Mouse (Mus musculus): ENCODE measurements around the gene Fnip1. TPM values are rescaled to one million over a fixed set of nuclear protein-coding genes. Genes with fewer than 3 reads are reported as not detected.
"Not testable (repeated sequence)": the region's sequence is repeated elsewhere in the genome, so short reads cannot be mapped to it uniquely, and the experiment has no call there.

Fnip1 gene
- 9.9 and 10.6 TPM in 2 replicates for polyA plus RNA-seq (2014; fragmentation: Nextera tagmentation; extraction: Ambion mirVana)

DNA sequence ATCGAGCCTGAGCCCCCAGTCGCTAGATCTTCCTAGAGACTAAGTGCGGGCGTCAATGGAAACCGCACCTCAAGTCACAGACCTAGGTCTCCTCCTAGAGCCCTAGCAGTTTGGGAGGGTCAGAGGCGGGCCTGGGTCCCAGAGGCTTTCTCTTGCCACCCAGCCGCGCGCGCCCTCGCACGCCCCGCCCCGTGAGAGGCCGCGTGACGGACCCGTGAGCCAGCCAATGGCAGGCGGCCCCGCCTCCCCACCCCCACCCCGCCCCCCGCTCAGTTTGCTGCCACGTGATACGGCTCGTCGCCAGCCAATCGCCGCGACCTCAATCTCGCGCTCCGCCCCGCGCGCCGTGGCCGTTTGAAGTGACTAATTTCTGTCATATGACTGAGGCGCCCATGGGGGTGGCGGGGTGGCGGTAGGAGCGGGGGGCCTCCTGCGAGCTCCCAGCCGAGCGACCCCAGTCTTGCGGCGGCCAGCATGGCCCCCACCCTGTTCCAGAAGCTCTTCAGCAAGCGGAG lies at the start of gene Fnip1:
Gene Fnip1 (plus strand): TSS at position 377 of the 515 bp plus-strand sequence.
- peak within 1 kb of the TSS; percentile 96 for H3K4me3 ChIP-seq (ENCODE audit: low read depth, low read length)
- no peaks in the 10 kb centered on the region for H3K27me3 ChIP-seq (ENCODE audit: control insufficient read depth, insufficient read depth, low read length)
- WGBS (ENCODE audit: insufficient replicate concordance) = under 1% methylated on average over 46 of the region's 47 CpGs
- H3K27ac ChIP-seq (ENCODE audit: low read depth, low read length) = peak within 1 kb of the TSS; percentile 90
- peak; percentile 92 for ATAC-seq (replicated peaks; ENCODE audit: insufficient number of reproducible peaks, low FRiP score, low TSS enrichment)
- H3K4me2 ChIP-seq = peak within 1 kb of the TSS; percentile 78
- no peaks in the 10 kb centered on the region for H3K4me1 ChIP-seq (ENCODE audit: control insufficient read depth, insufficient read depth, low read length)
- no peaks in the 10 kb centered on the region for H3K9me3 ChIP-seq (replicated peaks; ENCODE audit: control insufficient read depth, low read length)
- peak within 1 kb of the TSS; percentile 95 for H3K9ac ChIP-seq (ENCODE audit: low read depth, low read length)
- H3K36me3 ChIP-seq (ENCODE audit: control insufficient read depth, insufficient read depth, low read length) = no peaks in the 10 kb centered on the region

DNA sequence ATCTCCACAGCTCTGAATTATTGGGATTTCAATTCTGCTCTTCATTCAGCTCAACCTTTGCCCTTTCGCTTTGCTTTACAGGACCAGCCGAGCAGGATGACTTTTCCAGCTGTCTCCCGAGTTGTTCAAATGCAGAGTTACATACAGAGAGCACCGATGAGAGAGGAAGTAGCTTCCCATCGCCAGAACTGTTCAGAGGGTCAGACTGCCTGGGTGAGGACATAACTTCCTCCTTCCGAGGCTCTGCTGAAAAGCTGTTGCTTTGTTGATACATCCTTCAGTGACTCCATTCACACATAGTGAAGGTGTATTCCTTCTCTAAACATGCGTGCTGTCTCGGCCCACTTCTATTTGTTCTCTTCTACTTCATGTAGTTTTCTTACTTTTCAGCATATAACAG lies 47.6 kb upstream of the Fnip1 start:
- no peak overlapping the region for H3K27ac ChIP-seq (ENCODE audit: low read depth, low read length)
- no peak overlapping the region for H3K4me2 ChIP-seq
- no peak overlapping the region for H3K9ac ChIP-seq (ENCODE audit: low read depth, low read length)
- no peaks in the 10 kb centered on the region for H3K9me3 ChIP-seq (replicated peaks; ENCODE audit: control insufficient read depth, low read length)
- no peaks in the 10 kb centered on the region for H3K27me3 ChIP-seq (ENCODE audit: control insufficient read depth, insufficient read depth, low read length)
- H3K4me3 ChIP-seq (ENCODE audit: low read depth, low read length) = no peak overlapping the region
- no peaks in the 10 kb centered on the region for H3K36me3 ChIP-seq (ENCODE audit: control insufficient read depth, insufficient read depth, low read length)
- 65% methylated on average over 8 of the region's 8 CpGs for WGBS (ENCODE audit: insufficient replicate concordance)
- H3K4me1 ChIP-seq (ENCODE audit: control insufficient read depth, insufficient read depth, low read length) = no peaks in the 10 kb centered on the region
- ATAC-seq (replicated peaks; ENCODE audit: insufficient number of reproducible peaks, low FRiP score, low TSS enrichment) = no peak

DNA sequence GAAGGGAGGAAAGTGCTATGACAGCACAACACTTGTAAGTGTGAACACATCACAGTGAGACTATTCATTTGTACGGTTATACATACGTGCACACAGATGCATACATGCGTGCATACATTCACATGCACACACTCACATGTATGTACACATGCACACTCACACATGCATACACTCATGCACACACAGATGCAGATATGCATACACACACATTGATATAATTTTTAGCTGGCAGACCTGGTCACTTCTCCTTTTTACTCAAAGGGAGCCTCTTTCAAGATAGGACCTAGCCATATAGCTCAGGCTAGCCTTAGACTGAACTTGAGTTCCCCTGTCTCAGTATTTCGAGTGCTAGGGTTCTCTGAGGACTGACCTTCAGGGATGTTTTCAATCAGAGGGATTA lies 46.7 kb upstream of the Fnip1 start:
- Histone ChIP-seq H3K36me3 (ENCODE audit: control insufficient read depth, insufficient read depth, low read length) (no peaks in the 10 kb centered on the region), H3K4me2 (no peak overlapping the region), H3K9ac (ENCODE audit: low read depth, low read length) (no peak overlapping the region), H3K4me3 (ENCODE audit: low read depth, low read length) (no peak overlapping the region), H3K27me3 (ENCODE audit: control insufficient read depth, insufficient read depth, low read length) (no peaks in the 10 kb centered on the region), H3K4me1 (ENCODE audit: control insufficient read depth, insufficient read depth, low read length) (no peaks in the 10 kb centered on the region), H3K27ac (ENCODE audit: low read depth, low read length) (no peak overlapping the region), H3K9me3 (replicated peaks; ENCODE audit: control insufficient read depth, low read length) (no peaks in the 10 kb centered on the region)
- 84% methylated on average over 4 of the region's 4 CpGs for WGBS (ENCODE audit: insufficient replicate concordance)
- no peak for ATAC-seq (replicated peaks; ENCODE audit: insufficient number of reproducible peaks, low FRiP score, low TSS enrichment)

DNA sequence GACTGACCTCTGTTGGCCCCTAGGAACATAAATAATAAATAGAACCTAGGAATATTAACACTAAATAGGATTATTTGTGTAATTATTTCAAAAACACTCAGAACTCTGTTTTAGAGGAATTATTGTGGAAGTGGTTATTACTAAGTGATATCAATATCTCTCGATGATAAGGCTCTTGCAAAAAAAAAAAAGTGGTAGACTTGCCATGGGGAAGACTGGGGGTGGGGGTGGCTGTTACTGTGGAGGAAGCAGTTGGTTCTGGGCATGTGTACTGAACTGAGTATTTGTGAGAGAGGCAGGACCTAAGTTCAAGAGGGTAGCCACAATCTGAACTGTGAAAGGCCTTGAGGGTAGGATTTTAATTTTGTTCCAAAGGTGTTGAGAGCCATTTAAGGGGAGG lies 41.3 kb upstream of the Fnip1 start:
- Histone ChIP-seq H3K9ac (ENCODE audit: low read depth, low read length) (no peak overlapping the region), H3K36me3 (ENCODE audit: control insufficient read depth, insufficient read depth, low read length) (no peaks in the 10 kb centered on the region), H3K4me2 (no peak overlapping the region), H3K9me3 (replicated peaks; ENCODE audit: control insufficient read depth, low read length) (no peaks in the 10 kb centered on the region), H3K4me1 (ENCODE audit: control insufficient read depth, insufficient read depth, low read length) (no peaks in the 10 kb centered on the region), H3K4me3 (ENCODE audit: low read depth, low read length) (no peak overlapping the region), H3K27me3 (ENCODE audit: control insufficient read depth, insufficient read depth, low read length) (no peaks in the 10 kb centered on the region), H3K27ac (ENCODE audit: low read depth, low read length) (no peak overlapping the region)
- WGBS (ENCODE audit: insufficient replicate concordance) = 66% methylated on average over 1 of the region's 1 CpGs
- ATAC-seq (replicated peaks; ENCODE audit: insufficient number of reproducible peaks, low FRiP score, low TSS enrichment) = no peak

DNA sequence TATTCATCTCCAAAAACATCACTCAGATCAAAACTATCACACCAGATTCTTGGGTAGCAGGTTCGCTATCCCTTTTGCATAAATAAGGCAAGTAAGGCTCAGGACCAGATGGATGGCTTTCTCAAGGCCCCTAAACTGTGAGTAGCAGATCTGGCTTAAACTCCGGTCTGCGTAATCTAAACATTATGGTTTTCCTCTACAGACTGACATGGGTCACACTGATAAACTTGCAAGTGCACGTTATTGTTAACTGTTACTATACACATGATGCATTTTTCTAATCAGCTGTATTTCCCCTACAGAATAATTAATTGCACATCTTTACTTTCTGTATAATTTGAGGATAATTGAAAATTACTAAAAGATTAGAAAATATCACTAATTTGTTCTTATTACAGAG lies 39.9 kb upstream of the Fnip1 start:
- no peaks in the 10 kb centered on the region for H3K9me3 ChIP-seq (replicated peaks; ENCODE audit: control insufficient read depth, low read length)
- no peak overlapping the region for H3K9ac ChIP-seq (ENCODE audit: low read depth, low read length)
- ATAC-seq (replicated peaks; ENCODE audit: insufficient number of reproducible peaks, low FRiP score, low TSS enrichment) = no peak
- no peaks in the 10 kb centered on the region for H3K4me1 ChIP-seq (ENCODE audit: control insufficient read depth, insufficient read depth, low read length)
- H3K4me3 ChIP-seq (ENCODE audit: low read depth, low read length) = no peak overlapping the region
- no peak overlapping the region for H3K4me2 ChIP-seq
- WGBS (ENCODE audit: insufficient replicate concordance) = 57% methylated on average over 4 of the region's 4 CpGs
- H3K27me3 ChIP-seq (ENCODE audit: control insufficient read depth, insufficient read depth, low read length) = no peaks in the 10 kb centered on the region
- no peak overlapping the region for H3K27ac ChIP-seq (ENCODE audit: low read depth, low read length)
- H3K36me3 ChIP-seq (ENCODE audit: control insufficient read depth, insufficient read depth, low read length) = no peaks in the 10 kb centered on the region

DNA sequence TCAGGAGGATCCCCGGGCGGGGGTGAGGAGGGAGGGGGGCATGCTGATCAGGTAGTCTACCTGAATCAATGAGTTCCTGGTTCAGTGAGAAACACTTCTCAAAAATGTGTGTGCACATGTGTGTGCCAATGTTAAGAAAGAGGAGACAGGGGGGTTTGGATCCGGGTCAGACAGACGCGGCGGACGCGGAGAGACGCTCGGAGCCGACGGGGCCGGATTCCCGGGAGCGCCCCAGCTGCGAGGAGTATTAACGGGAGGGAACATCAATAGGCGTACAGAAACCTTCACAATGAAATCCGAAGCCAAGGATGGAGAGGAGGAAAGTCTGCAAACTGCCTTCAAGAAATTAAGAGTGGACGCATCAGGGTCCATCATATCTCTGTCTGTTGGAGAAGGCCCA lies 37.2 kb upstream of the Fnip1 start:
- H3K4me3 ChIP-seq (ENCODE audit: low read depth, low read length); H3K4me1 ChIP-seq (ENCODE audit: control insufficient read depth, insufficient read depth, low read length); H3K27me3 ChIP-seq (ENCODE audit: control insufficient read depth, insufficient read depth, low read length); H3K36me3 ChIP-seq (ENCODE audit: control insufficient read depth, insufficient read depth, low read length); H3K9me3 ChIP-seq (replicated peaks; ENCODE audit: control insufficient read depth, low read length); H3K4me2 ChIP-seq; ATAC-seq (replicated peaks; ENCODE audit: insufficient number of reproducible peaks, low FRiP score, low TSS enrichment); H3K27ac ChIP-seq (ENCODE audit: low read depth, low read length); H3K9ac ChIP-seq (ENCODE audit: low read depth, low read length): not testable (repeated sequence)
- WGBS (ENCODE audit: insufficient replicate concordance) = 89% methylated on average over 20 of the region's 20 CpGs

DNA sequence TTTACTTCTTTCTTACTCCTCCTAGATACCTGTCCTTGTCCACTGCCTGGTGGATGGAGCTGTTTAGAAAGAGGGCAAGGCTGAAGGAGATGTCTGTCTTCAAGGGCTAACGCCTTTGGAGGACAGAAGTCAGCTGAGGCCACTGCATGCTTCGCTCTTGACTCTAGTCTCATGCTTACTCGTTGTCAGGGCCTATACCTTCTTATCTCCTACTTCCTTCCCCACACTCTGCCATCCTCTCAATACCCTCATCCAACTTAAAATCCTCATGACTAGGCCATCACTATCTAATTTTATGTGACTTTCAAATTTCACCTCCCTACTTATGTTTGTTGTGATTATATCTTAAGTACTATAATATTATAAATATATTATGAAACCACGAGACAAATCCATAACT lies 33.1 kb upstream of the Fnip1 start:
- no peak overlapping the region for H3K4me3 ChIP-seq (ENCODE audit: low read depth, low read length)
- no peak for ATAC-seq (replicated peaks; ENCODE audit: insufficient number of reproducible peaks, low FRiP score, low TSS enrichment)
- H3K36me3 ChIP-seq (ENCODE audit: control insufficient read depth, insufficient read depth, low read length) = no peaks in the 10 kb centered on the region
- no peak overlapping the region for H3K4me2 ChIP-seq
- H3K4me1 ChIP-seq (ENCODE audit: control insufficient read depth, insufficient read depth, low read length) = no peaks in the 10 kb centered on the region
- no peak overlapping the region for H3K27ac ChIP-seq (ENCODE audit: low read depth, low read length)
- no peaks in the 10 kb centered on the region for H3K27me3 ChIP-seq (ENCODE audit: control insufficient read depth, insufficient read depth, low read length)
- H3K9ac ChIP-seq (ENCODE audit: low read depth, low read length) = no peak overlapping the region
- no peaks in the 10 kb centered on the region for H3K9me3 ChIP-seq (replicated peaks; ENCODE audit: control insufficient read depth, low read length)
- 64% methylated on average over 4 of the region's 4 CpGs for WGBS (ENCODE audit: insufficient replicate concordance)

DNA sequence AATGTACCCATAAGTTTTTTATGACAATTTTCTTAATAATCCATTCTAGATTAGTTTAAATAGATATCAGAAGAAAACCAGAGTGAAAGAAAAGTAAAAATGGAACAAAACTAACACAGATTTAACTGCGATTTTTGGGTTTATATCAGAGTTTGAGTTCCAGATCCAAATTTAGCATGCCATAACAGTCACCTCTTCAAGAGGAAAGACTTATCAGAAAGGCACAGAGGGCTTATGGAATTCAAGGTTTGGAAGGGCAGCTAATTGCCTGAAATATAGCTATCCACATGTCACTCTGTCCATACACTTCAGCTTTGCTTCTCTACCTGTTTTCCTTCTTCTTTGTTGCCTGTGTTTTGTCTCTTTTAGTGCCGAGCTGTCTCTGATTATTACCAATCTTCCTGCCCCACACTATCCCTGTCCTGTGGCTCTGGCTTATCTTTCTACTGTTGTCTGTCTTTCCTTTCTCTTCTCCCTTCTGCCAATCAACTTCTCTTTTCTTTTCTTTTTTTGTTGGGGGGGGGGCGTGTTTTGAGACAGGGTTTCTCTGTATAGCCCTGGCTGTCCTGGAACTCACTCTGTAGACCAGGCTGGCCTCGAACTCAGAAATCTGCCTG lies 31.0 kb upstream of the Fnip1 start:
- Histone ChIP-seq H3K4me2 (no peak overlapping the region), H3K4me1 (ENCODE audit: control insufficient read depth, insufficient read depth, low read length) (no peaks in the 10 kb centered on the region), H3K9me3 (replicated peaks; ENCODE audit: control insufficient read depth, low read length) (no peaks in the 10 kb centered on the region), H3K9ac (ENCODE audit: low read depth, low read length) (no peak overlapping the region), H3K4me3 (ENCODE audit: low read depth, low read length) (no peak overlapping the region), H3K27ac (ENCODE audit: low read depth, low read length) (no peak overlapping the region), H3K36me3 (ENCODE audit: control insufficient read depth, insufficient read depth, low read length) (no peaks in the 10 kb centered on the region), H3K27me3 (ENCODE audit: control insufficient read depth, insufficient read depth, low read length) (no peaks in the 10 kb centered on the region)
- WGBS (ENCODE audit: insufficient replicate concordance) = 61% methylated on average over 4 of the region's 4 CpGs
- no peak for ATAC-seq (replicated peaks; ENCODE audit: insufficient number of reproducible peaks, low FRiP score, low TSS enrichment)

DNA sequence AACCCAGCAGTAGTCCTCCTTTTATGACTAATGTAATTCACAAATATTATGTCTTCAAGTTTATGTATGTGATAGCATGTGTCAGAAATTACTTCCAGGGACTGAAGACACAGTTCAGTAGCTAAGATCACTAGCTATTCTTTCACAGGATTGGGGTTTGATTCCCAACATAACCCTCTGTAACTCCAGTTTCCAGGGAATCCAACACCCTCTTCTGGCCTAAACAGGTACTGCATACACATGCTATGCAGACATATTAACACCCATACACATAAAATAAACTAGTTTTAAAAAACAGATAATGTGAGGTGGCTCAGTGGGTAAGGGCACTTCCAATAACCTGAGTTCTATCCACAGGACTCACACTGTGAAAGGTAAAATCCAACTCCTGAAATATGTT lies 27.4 kb upstream of the Fnip1 start:
- H3K27me3 ChIP-seq (ENCODE audit: control insufficient read depth, insufficient read depth, low read length) = no peaks in the 10 kb centered on the region
- H3K27ac ChIP-seq (ENCODE audit: low read depth, low read length) = no peak overlapping the region
- H3K4me3 ChIP-seq (ENCODE audit: low read depth, low read length) = no peak overlapping the region
- H3K4me2 ChIP-seq = no peak overlapping the region
- no peaks in the 10 kb centered on the region for H3K4me1 ChIP-seq (ENCODE audit: control insufficient read depth, insufficient read depth, low read length)
- H3K9me3 ChIP-seq (replicated peaks; ENCODE audit: control insufficient read depth, low read length) = no peaks in the 10 kb centered on the region
- no peak for ATAC-seq (replicated peaks; ENCODE audit: insufficient number of reproducible peaks, low FRiP score, low TSS enrichment)
- H3K9ac ChIP-seq (ENCODE audit: low read depth, low read length) = no peak overlapping the region
- H3K36me3 ChIP-seq (ENCODE audit: control insufficient read depth, insufficient read depth, low read length) = no peaks in the 10 kb centered on the region

Data from heart, embryonic 11.5 days (tissue).